ENCODE assay signal across 9 mouse cellular contexts in genomic region chr17:35848112-35848511, GRCm38 (mm10). TPM values are rescaled to one million over a fixed set of nuclear protein-coding genes. Genes with fewer than 3 reads are reported as not detected.
A peak's percentile ranks its signal among the peaks of the same experiment; 100 is the strongest.
DNase-seq lines count a peak whose midpoint lies in the region; ATAC-seq and TF ChIP-seq lines count a peak whose summit lies in the region.
"Had no signal": no experiment of that assay in that cellular context is flagged by ENCODE, and none has a peak within 500 bp of the region (broad histone marks: within the 10 kb centered on the region; RNA-seq: fewer than 3 reads in every experiment).

No protein-coding gene starts in this region.

- WGBS in forebrain, embryonic 10.5 days, result 82% methylated on average over 1 of the region's 1 CpGs
- 79% methylated on average over 1 of the region's 1 CpGs for WGBS in forebrain, embryonic 16.5 days
- WGBS in liver, adult 2 months, result 83% methylated on average over 1 of the region's 1 CpGs
- WGBS in liver, embryonic 12.5 days (ENCODE audit: insufficient replicate concordance), result 74% methylated on average over 1 of the region's 1 CpGs
- 53% methylated on average over 1 of the region's 1 CpGs for WGBS in kidney, postnatal 0 days

- H3K36me3 ChIP-seq in forebrain, embryonic 10.5 days (replicated peaks), result peaks cover 92% of the 10 kb centered on the region
- H3K36me3 ChIP-seq in forebrain, embryonic 16.5 days (ENCODE audit: control insufficient read depth, insufficient read depth), result peaks cover 39% of the 10 kb centered on the region
- H3K36me3 ChIP-seq in liver, adult 2 months (ENCODE audit: control insufficient read depth, insufficient read depth, low read length), result peaks cover 15% of the 10 kb centered on the region
- peaks cover 94% of the 10 kb centered on the region for H3K36me3 ChIP-seq in liver, embryonic 12.5 days
- H3K36me3 ChIP-seq in ES-Bruce4 (ENCODE audit: control insufficient read depth, insufficient read depth, low read length, poor library complexity, severe bottlenecking), result peaks cover 81% of the 10 kb centered on the region
- H3K36me3 ChIP-seq in kidney, postnatal 0 days (ENCODE audit: insufficient read depth, low read length), result peaks cover 41% of the 10 kb centered on the region

- TF ChIP-seq EP300 in ES-Bruce4 (IDR thresholded peaks at IDR 0.05; ENCODE audit: insufficient read depth, low read depth, low read length), result no peak

- H3K9me3 ChIP-seq in forebrain, embryonic 10.5 days, result no peaks in the 10 kb centered on the region
- H3K9me3 ChIP-seq in forebrain, embryonic 16.5 days (ENCODE audit: control insufficient read depth, low read length), result no peaks in the 10 kb centered on the region
- H3K9me3 ChIP-seq in liver, embryonic 12.5 days (replicated peaks), result no peaks in the 10 kb centered on the region
- no peaks in the 10 kb centered on the region for H3K9me3 ChIP-seq in ES-Bruce4 (replicated peaks; ENCODE audit: control insufficient read depth, insufficient read depth, low read length, poor library complexity, severe bottlenecking)
- no peaks in the 10 kb centered on the region for H3K9me3 ChIP-seq in kidney, postnatal 0 days (replicated peaks; ENCODE audit: low read length)
- H3K9me3 ChIP-seq: hindbrain, embryonic 12.5 days had no signal

- no peak overlapping the region for H3K4me2 ChIP-seq in forebrain, embryonic 16.5 days (ENCODE audit: low read length)
- H3K4me2 ChIP-seq in liver, embryonic 12.5 days, result no peak overlapping the region
- no peak overlapping the region for H3K4me2 ChIP-seq in kidney, postnatal 0 days (ENCODE audit: low read length)
- H3K4me2 ChIP-seq: hindbrain, embryonic 12.5 days had no signal

- ATAC-seq in forebrain, embryonic 16.5 days, result no peak
- ATAC-seq in liver, embryonic 12.5 days, result no peak
- ATAC-seq in kidney, postnatal 0 days (replicated peaks; ENCODE audit: low FRiP score, low read depth), result 0 out of 2 replicates have a peak, but pooled peaks have one; percentile 35

- no peak for TF ChIP-seq POLR2A in liver, adult 2 months (IDR thresholded peaks at IDR 0.05; ENCODE audit: extremely low read depth, insufficient read depth, low read length)
- no peak for TF ChIP-seq POLR2A in ES-Bruce4 (IDR thresholded peaks at IDR 0.05; ENCODE audit: insufficient read depth, low read length)

- peak; percentile 23; the same call in 1 of the 2 replicates for TF ChIP-seq CTCF in liver, adult 2 months (IDR thresholded peaks at IDR 0.05; ENCODE audit: low read depth, low read length)
- peak; percentile 31 for TF ChIP-seq CTCF in ES-Bruce4 (IDR thresholded peaks at IDR 0.05; ENCODE audit: low read depth, low read length)
- peak; percentile 52 for TF ChIP-seq CTCF in kidney, postnatal 0 days (IDR thresholded peaks at IDR 0.05; ENCODE audit: low read depth)

- peaks cover 1% of the 10 kb centered on the region; the same call in 1 of the 2 replicates for H3K4me1 ChIP-seq in forebrain, embryonic 10.5 days
- no peaks in the 10 kb centered on the region for H3K4me1 ChIP-seq in forebrain, embryonic 16.5 days (replicated peaks; ENCODE audit: control insufficient read depth, insufficient read depth, low read length)
- no peaks in the 10 kb centered on the region for H3K4me1 ChIP-seq in liver, adult 2 months (ENCODE audit: control insufficient read depth, insufficient read depth, low read length)
- peaks cover 35% of the 10 kb centered on the region for H3K4me1 ChIP-seq in liver, embryonic 12.5 days
- H3K4me1 ChIP-seq in ES-Bruce4 (ENCODE audit: control insufficient read depth, insufficient read depth, low read length), result no peaks in the 10 kb centered on the region
- H3K4me1 ChIP-seq in kidney, postnatal 0 days (replicated peaks; ENCODE audit: insufficient read depth, low read length), result no peaks in the 10 kb centered on the region
- H3K4me1 ChIP-seq: hindbrain, embryonic 12.5 days had no signal

- no peak overlapping the region for H3K27ac ChIP-seq in forebrain, embryonic 10.5 days
- H3K27ac ChIP-seq in forebrain, embryonic 16.5 days (ENCODE audit: low read length), result no peak overlapping the region
- no peak overlapping the region for H3K27ac ChIP-seq in liver, adult 2 months (replicated peaks; ENCODE audit: insufficient read depth, low read depth, low read length)
- no peak overlapping the region for H3K27ac ChIP-seq in liver, embryonic 12.5 days
- no peak overlapping the region for H3K27ac ChIP-seq in ES-Bruce4 (ENCODE audit: insufficient read depth, low read length)
- no peak overlapping the region; the same call in 1 of the 2 replicates for H3K27ac ChIP-seq in kidney, postnatal 0 days
- H3K27ac ChIP-seq: hindbrain, embryonic 12.5 days had no signal

- no peaks in the 10 kb centered on the region for H3K27me3 ChIP-seq in forebrain, embryonic 10.5 days (ENCODE audit: poor library complexity, severe bottlenecking)
- H3K27me3 ChIP-seq in forebrain, embryonic 16.5 days (replicated peaks; ENCODE audit: control insufficient read depth, insufficient read depth, low read length), result no peaks in the 10 kb centered on the region
- no peaks in the 10 kb centered on the region for H3K27me3 ChIP-seq in liver, adult 2 months (ENCODE audit: control insufficient read depth, insufficient read depth, low read length)
- H3K27me3 ChIP-seq in liver, embryonic 12.5 days (replicated peaks), result no peaks in the 10 kb centered on the region
- no peaks in the 10 kb centered on the region for H3K27me3 ChIP-seq in ES-Bruce4 (ENCODE audit: control insufficient read depth, insufficient read depth, low read length, poor library complexity, severe bottlenecking)
- H3K27me3 ChIP-seq in kidney, postnatal 0 days (ENCODE audit: insufficient read depth, low read length), result no peaks in the 10 kb centered on the region
- H3K27me3 ChIP-seq: hindbrain, embryonic 12.5 days had no signal

- no peaks in the 10 kb centered on the region for H3K79me2 ChIP-seq in liver, adult 2 months (ENCODE audit: control insufficient read depth, insufficient read depth, low read length)

- no peak for DNase-seq in forebrain, embryonic 10.5 days (ENCODE audit: extremely low spot score, low spot score)
- no peak for DNase-seq in liver, adult 2 months (ENCODE audit: extremely low read depth, low read depth, low spot score)
- peak; percentile 49 for DNase-seq in kidney, postnatal 0 days (ENCODE audit: low spot score)
- DNase-seq in thymus, postnatal 36 days, result no peak
- DNase-seq in layer of hippocampus, adult 9-10 months (ENCODE audit: low spot score), result no peak

- H3K9ac ChIP-seq in forebrain, embryonic 16.5 days (replicated peaks; ENCODE audit: low read depth, low read length), result no peak overlapping the region
- H3K9ac ChIP-seq in liver, adult 2 months (ENCODE audit: low read depth, low read length), result no peak overlapping the region
- H3K9ac ChIP-seq in liver, embryonic 12.5 days, result no peak overlapping the region
- no peak overlapping the region for H3K9ac ChIP-seq in ES-Bruce4 (ENCODE audit: low read depth, poor library complexity, severe bottlenecking)
- H3K9ac ChIP-seq in kidney, postnatal 0 days (ENCODE audit: low read depth, low read length), result no peak overlapping the region
- H3K9ac ChIP-seq: hindbrain, embryonic 12.5 days had no signal

- peak overlapping the region; percentile 5; the same call in 1 of the 2 replicates for H3K4me3 ChIP-seq in forebrain, embryonic 10.5 days
- no peak overlapping the region for H3K4me3 ChIP-seq in forebrain, embryonic 16.5 days (replicated peaks; ENCODE audit: low read length)
- H3K4me3 ChIP-seq in liver, adult 2 months (ENCODE audit: insufficient read depth, low read depth, low read length), result no peak overlapping the region
- no peak overlapping the region for H3K4me3 ChIP-seq in liver, embryonic 12.5 days
- no peak overlapping the region for H3K4me3 ChIP-seq in ES-Bruce4 (ENCODE audit: low read depth, low read length)
- H3K4me3 ChIP-seq in kidney, postnatal 0 days (replicated peaks; ENCODE audit: low read depth, low read length), result no peak overlapping the region
- H3K4me3 ChIP-seq: hindbrain, embryonic 12.5 days had no signal

RNA-seq across cellular contexts. Expression of gene Mdc1, which starts 6.8 kb away (rescaled TPM):
- polyA plus RNA-seq in forebrain, embryonic 10.5 days (2016; fragmentation: Nextera tagmentation; extraction: Ambion mirVana), result 26.9 and 29.3 TPM in 2 replicates
- polyA plus RNA-seq in forebrain, embryonic 16.5 days (2015; fragmentation: Nextera tagmentation; extraction: Ambion mirVana), result 10.6 and 13.2 TPM in 2 replicates
- total RNA-seq in liver, adult 2 months (2014; rRNA removed), result 3.0 and 3.5 TPM in 2 replicates
- polyA plus RNA-seq in liver, adult 2 months (2012; rRNA removed), result 1.7 and 2.4 TPM in 2 replicates
- 14.2 and 15.0 TPM in 2 replicates for polyA plus RNA-seq in liver, embryonic 12.5 days (2016; fragmentation: Nextera tagmentation; extraction: Ambion mirVana)
- 131 and 147 TPM in 2 replicates for polyA plus RNA-seq in ES-Bruce4 (2011; ENCODE audit: insufficient read depth, insufficient read length, low read depth, missing spikeins)
- polyA plus RNA-seq in kidney, postnatal 0 days (2015; fragmentation: Nextera tagmentation; extraction: Ambion mirVana), result 5.4 and 5.6 TPM in 2 replicates

RNA-seq across cellular contexts. Expression of gene Tubb5, which starts 10.0 kb away (rescaled TPM):
- 1,607 and 1,608 TPM in 2 replicates for polyA plus RNA-seq in forebrain, embryonic 10.5 days (2016; fragmentation: Nextera tagmentation; extraction: Ambion mirVana)
- polyA plus RNA-seq in forebrain, embryonic 16.5 days (2015; fragmentation: Nextera tagmentation; extraction: Ambion mirVana), result 1,979 and 2,045 TPM in 2 replicates
- 37.5 and 67.3 TPM in 2 replicates for total RNA-seq in liver, adult 2 months (2014; rRNA removed)
- 56.4 and 62.2 TPM in 2 replicates for polyA plus RNA-seq in liver, adult 2 months (2012; rRNA removed)
- 577 and 600 TPM in 2 replicates for polyA plus RNA-seq in liver, embryonic 12.5 days (2016; fragmentation: Nextera tagmentation; extraction: Ambion mirVana)
- polyA plus RNA-seq in ES-Bruce4 (2011; ENCODE audit: insufficient read depth, insufficient read length, low read depth, missing spikeins), result 1,430 and 1,461 TPM in 2 replicates
- polyA plus RNA-seq in kidney, postnatal 0 days (2015; fragmentation: Nextera tagmentation; extraction: Ambion mirVana), result 503 and 575 TPM in 2 replicates

RNA-seq across cellular contexts. Expression of gene Nrm, which starts 13.0 kb away (rescaled TPM):
- 81.9 and 84.0 TPM in 2 replicates for polyA plus RNA-seq in forebrain, embryonic 10.5 days (2016; fragmentation: Nextera tagmentation; extraction: Ambion mirVana)
- 23.4 and 26.1 TPM in 2 replicates for polyA plus RNA-seq in forebrain, embryonic 16.5 days (2015; fragmentation: Nextera tagmentation; extraction: Ambion mirVana)
- total RNA-seq in liver, adult 2 months (2014; rRNA removed), result 0.18 and 2.4 TPM in 2 replicates
- 1.4 and 2.4 TPM in 2 replicates for polyA plus RNA-seq in liver, adult 2 months (2012; rRNA removed)
- polyA plus RNA-seq in liver, embryonic 12.5 days (2016; fragmentation: Nextera tagmentation; extraction: Ambion mirVana), result 29.5 and 29.8 TPM in 2 replicates
- 32.9 and 35.3 TPM in 2 replicates for polyA plus RNA-seq in ES-Bruce4 (2011; ENCODE audit: insufficient read depth, insufficient read length, low read depth, missing spikeins)
- polyA plus RNA-seq in kidney, postnatal 0 days (2015; fragmentation: Nextera tagmentation; extraction: Ambion mirVana), result 36.9 and 44.6 TPM in 2 replicates

RNA-seq across cellular contexts. Expression of gene Ppp1r18, which starts 17.3 kb away (rescaled TPM):
- polyA plus RNA-seq in forebrain, embryonic 10.5 days (2016; fragmentation: Nextera tagmentation; extraction: Ambion mirVana), result 21.3 and 21.6 TPM in 2 replicates
- polyA plus RNA-seq in forebrain, embryonic 16.5 days (2015; fragmentation: Nextera tagmentation; extraction: Ambion mirVana), result 24.9 and 25.7 TPM in 2 replicates
- total RNA-seq in liver, adult 2 months (2014; rRNA removed), result 2.0 and 3.8 TPM in 2 replicates
- polyA plus RNA-seq in liver, adult 2 months (2012; rRNA removed), result 4.7 and 5.5 TPM in 2 replicates
- polyA plus RNA-seq in liver, embryonic 12.5 days (2016; fragmentation: Nextera tagmentation; extraction: Ambion mirVana), result 11.9 and 12.6 TPM in 2 replicates
- 18.6 and 20.1 TPM in 2 replicates for polyA plus RNA-seq in ES-Bruce4 (2011; ENCODE audit: insufficient read depth, insufficient read length, low read depth, missing spikeins)
- 16.2 and 17.2 TPM in 2 replicates for polyA plus RNA-seq in kidney, postnatal 0 days (2015; fragmentation: Nextera tagmentation; extraction: Ambion mirVana)

RNA-seq across cellular contexts. Expression of gene Flot1, which starts 25.1 kb away (rescaled TPM):
- polyA plus RNA-seq in forebrain, embryonic 10.5 days (2016; fragmentation: Nextera tagmentation; extraction: Ambion mirVana), result 49.7 and 51.6 TPM in 2 replicates
- 83.5 and 89.3 TPM in 2 replicates for polyA plus RNA-seq in forebrain, embryonic 16.5 days (2015; fragmentation: Nextera tagmentation; extraction: Ambion mirVana)
- total RNA-seq in liver, adult 2 months (2014; rRNA removed), result 18.0 and 19.5 TPM in 2 replicates
- 19.6 and 26.7 TPM in 2 replicates for polyA plus RNA-seq in liver, adult 2 months (2012; rRNA removed)
- 38.0 and 43.1 TPM in 2 replicates for polyA plus RNA-seq in liver, embryonic 12.5 days (2016; fragmentation: Nextera tagmentation; extraction: Ambion mirVana)
- polyA plus RNA-seq in ES-Bruce4 (2011; ENCODE audit: insufficient read depth, insufficient read length, low read depth, missing spikeins), result 46.8 and 47.4 TPM in 2 replicates
- polyA plus RNA-seq in kidney, postnatal 0 days (2015; fragmentation: Nextera tagmentation; extraction: Ambion mirVana), result 52.2 and 54.5 TPM in 2 replicates
